Mouse (Mus musculus) embryonic facial prominence, embryonic 11.5 days (tissue): Measurements from ENCODE around the gene Gm19345. TPM values are rescaled to one million over a fixed set of nuclear protein-coding genes. Genes with fewer than 3 reads are reported as not detected.

ENCODE experiments used
- ATAC-seq: fragments of 200-750 bp; cut with Nextera tagmentation; replicated peaks from 2 replicates; pipeline ENCODE4 v1.8.0; 2017; ENCODE audit warnings: low read depth; ENCODE audit not compliant: insufficient number of reproducible peaks, low FRiP score, low TSS enrichment
- DNase-seq: peaks from one replicate; pipeline ENCODE4 v3.0.0-alpha.2; 2015; ENCODE audit warnings: low spot score
- H3K27ac ChIP-seq: fragments of 300-500 bp; sonication (generic); replicated peaks from 2 replicates; pipeline ENCODE4 v1.5.1; 2014; ENCODE audit warnings: mild to moderate bottlenecking, low read depth, low read length, control low read depth
- H3K27me3 ChIP-seq: fragments of 300-500 bp; sonication (generic); 2 replicates; pipeline ENCODE4 v1.6.1; 2014; ENCODE audit warnings: mild to moderate bottlenecking, low read length, moderate library complexity, mixed read lengths; ENCODE audit not compliant: control insufficient read depth, insufficient read depth
- H3K36me3 ChIP-seq: fragments of 300-500 bp; sonication (generic); replicated peaks from 2 replicates; pipeline ENCODE4 v1.6.1; 2014; ENCODE audit warnings: low read depth, mild to moderate bottlenecking, low read length, moderate library complexity, mixed read lengths; ENCODE audit not compliant: control insufficient read depth, insufficient read depth
- H3K4me1 ChIP-seq: fragments of 300-500 bp; sonication (generic); 2 replicates; pipeline ENCODE4 v1.6.1; 2014; ENCODE audit warnings: low read length, mixed read lengths; ENCODE audit not compliant: control insufficient read depth, insufficient read depth
- H3K4me2 ChIP-seq: fragments of 300-500 bp; sonication (generic); 2 replicates; pipeline ENCODE4 v1.6.1; 2014; ENCODE audit warnings: low read depth, mild to moderate bottlenecking, control low read depth, low read length, moderate library complexity
- H3K4me3 ChIP-seq: fragments of 300-500 bp; sonication (generic); 2 replicates; pipeline ENCODE4 v1.5.1; 2014; ENCODE audit warnings: low read depth, low read length, control low read depth
- H3K9ac ChIP-seq: fragments of 300-500 bp; sonication (generic); replicated peaks from 2 replicates; pipeline ENCODE4 v1.6.1; 2014; ENCODE audit warnings: mild to moderate bottlenecking, control low read depth, low read length
- H3K9me3 ChIP-seq: fragments of 300-500 bp; sonication (generic); replicated peaks from 2 replicates; pipeline ENCODE4 v1.6.1; 2016; ENCODE audit warnings: mild to moderate bottlenecking, low read length, inconsistent platforms, mixed read lengths; ENCODE audit not compliant: control insufficient read depth
- WGBS: fragments of 180-500 bp; shearing (Covaris S2); extraction: QIAGEN DNeasy Blood & Tissue Kit; methylation state at CpG from one replicate; pipeline ENCODE4 v1.1.7; 2014; 5-methylcytosine and 5-hydroxymethylcytosine counted together
- polyA plus RNA-seq: library from polyadenylated mRNA; unstranded; fragments of >200 nt; fragmentation: Nextera tagmentation; extraction: Ambion mirVana; gene quantifications from 2 replicates; pipeline ENCODE4 v1.2.1, GENCODE M21; 2014

Gene Gm19345
- polyA plus RNA-seq, 1 experiment from 2014 or later: not detected

- Histone ChIP-seq H3K4me2 (no peak overlapping the region), H3K4me3 (no peak overlapping the region), H3K36me3 (no peaks in the 10 kb centered on the region), H3K4me1 (no peaks in the 10 kb centered on the region), H3K9ac (no peak overlapping the region), H3K27ac (no peak overlapping the region), H3K27me3 (peaks cover 5% of the 10 kb centered on the region), H3K9me3 (no peaks in the 10 kb centered on the region)
- DNase-seq: no peak
- WGBS: 67% methylated on average over 15 of the region's 15 CpGs
- no peak for ATAC-seq
Observed at GRCm38 (mm10) chr7:19844521-19845171, 7.2 kb upstream of the Gm19345 start.

- Histone ChIP-seq H3K36me3 (no peaks in the 10 kb centered on the region), H3K9me3 (no peaks in the 10 kb centered on the region), H3K27ac (no peak overlapping the region), H3K27me3 (peaks cover 9% of the 10 kb centered on the region; the same call in 1 of the 2 replicates), H3K9ac (no peak overlapping the region), H3K4me3 (no peak overlapping the region), H3K4me1 (no peaks in the 10 kb centered on the region; the same call in 1 of the 2 replicates), H3K4me2 (no peak overlapping the region)
- no peak for ATAC-seq
- DNase-seq: no peak
- WGBS: 91% methylated on average over 20 of the region's 20 CpGs
Observed at GRCm38 (mm10) chr7:19853526-19853925, 1.7 kb downstream of the Gm19345 start.

DNA sequence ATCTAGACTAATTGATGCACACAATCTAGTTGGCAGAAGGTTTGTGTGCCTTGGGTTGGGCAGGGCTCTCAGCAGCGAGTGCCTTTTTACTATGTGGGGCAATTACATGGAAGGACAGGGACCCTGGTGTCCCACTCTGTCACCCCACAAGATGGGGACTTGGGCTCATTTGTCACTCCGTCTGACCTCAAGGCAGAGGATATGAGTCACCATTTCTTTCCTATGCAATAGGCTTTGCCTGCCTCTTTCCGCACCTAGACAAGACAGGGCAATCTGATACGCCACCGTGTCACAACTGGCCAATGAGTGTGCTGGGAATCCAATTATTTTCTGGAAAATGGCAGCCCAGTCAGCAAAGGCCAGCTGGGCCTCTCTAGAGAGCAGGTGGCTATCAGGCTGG lies 3.9 kb downstream of the Gm19345 start:
- Histone ChIP-seq H3K4me2 (no peak overlapping the region), H3K4me3 (no peak overlapping the region), H3K9me3 (no peaks in the 10 kb centered on the region), H3K36me3 (no peaks in the 10 kb centered on the region), H3K27ac (no peak overlapping the region), H3K9ac (no peak overlapping the region), H3K4me1 (no peaks in the 10 kb centered on the region; the same call in 1 of the 2 replicates), H3K27me3 (peaks cover 9% of the 10 kb centered on the region; the same call in 1 of the 2 replicates)
- ATAC-seq (no peak), DNase-seq (no peak)
- 83% methylated on average over 5 of the region's 5 CpGs for WGBS

- H3K4me2 ChIP-seq: no peak overlapping the region
- H3K27ac ChIP-seq: no peak overlapping the region
- H3K9ac ChIP-seq: no peak overlapping the region
- peaks cover 7% of the 10 kb centered on the region; the same call in 1 of the 2 replicates for H3K27me3 ChIP-seq
- WGBS: 89% methylated on average over 6 of the region's 6 CpGs
- no peak overlapping the region for H3K4me3 ChIP-seq
- no peak for ATAC-seq
- H3K36me3 ChIP-seq: no peaks in the 10 kb centered on the region
- DNase-seq: no peak
- H3K9me3 ChIP-seq: no peaks in the 10 kb centered on the region
- no peaks in the 10 kb centered on the region; the same call in 1 of the 2 replicates for H3K4me1 ChIP-seq
Observed at GRCm38 (mm10) chr7:19856283-19856682, 4.5 kb downstream of the Gm19345 start.

DNA sequence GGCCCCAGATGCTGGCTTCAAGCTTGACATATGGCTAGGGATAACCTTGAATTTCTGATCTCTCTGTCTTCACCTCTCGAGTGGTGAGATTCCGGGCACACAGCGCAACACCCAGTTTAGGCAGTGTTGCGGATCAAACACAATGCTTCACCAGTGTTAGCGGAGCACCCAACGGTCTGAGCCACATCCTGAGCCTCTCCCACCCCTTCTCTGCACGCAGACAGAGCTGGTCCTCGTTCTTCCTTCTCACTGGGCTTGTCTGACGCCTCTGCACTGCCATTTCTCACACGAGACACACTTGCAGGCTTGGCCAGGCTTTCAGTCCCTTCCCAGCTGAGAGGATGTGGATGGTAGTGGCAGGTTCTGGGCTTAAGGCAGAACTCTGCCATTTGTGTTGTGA lies 7.9 kb downstream of the Gm19345 start:
- DNase-seq (no peak), ATAC-seq (no peak)
- no peaks in the 10 kb centered on the region for H3K4me1 ChIP-seq
- H3K9me3 ChIP-seq: no peaks in the 10 kb centered on the region
- 77% methylated on average over 10 of the region's 10 CpGs for WGBS
- no peak overlapping the region for H3K9ac ChIP-seq
- H3K4me3 ChIP-seq: no peak overlapping the region
- no peak overlapping the region for H3K4me2 ChIP-seq
- H3K27ac ChIP-seq: no peak overlapping the region
- H3K36me3 ChIP-seq: no peaks in the 10 kb centered on the region
- no peaks in the 10 kb centered on the region for H3K27me3 ChIP-seq

DNA sequence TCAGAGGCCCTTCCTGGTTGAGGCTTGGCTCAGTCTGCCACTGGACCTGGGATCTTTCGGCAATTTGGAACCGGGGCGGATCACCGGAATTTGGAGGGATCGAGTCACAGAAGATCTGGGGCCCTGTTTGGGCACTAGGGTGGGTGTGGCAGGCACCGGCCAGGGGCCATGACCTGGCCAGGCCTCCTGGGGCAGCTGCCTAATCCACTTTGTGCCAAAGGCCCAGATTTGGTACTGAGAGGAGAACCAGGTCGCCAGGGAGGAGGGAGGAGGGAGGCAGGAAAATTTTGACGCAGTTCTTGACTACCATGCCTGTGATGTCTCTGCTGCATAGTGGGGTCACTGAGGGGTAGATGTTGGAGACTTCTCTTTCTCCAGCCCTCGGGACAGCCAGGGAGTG lies 9.4 kb downstream of the Gm19345 start, which contains the start of gene Ceacam16:
TSS of gene Ceacam16 (minus strand) at position 101 of the 400 bp plus-strand sequence.
- Histone ChIP-seq H3K9me3 (no peaks in the 10 kb centered on the region), H3K36me3 (no peaks in the 10 kb centered on the region), H3K27me3 (no peaks in the 10 kb centered on the region), H3K4me2 (no peak within 1 kb of the TSS), H3K27ac (no peak within 1 kb of the TSS), H3K4me3 (no peak within 1 kb of the TSS), H3K9ac (no peak within 1 kb of the TSS), H3K4me1 (no peaks in the 10 kb centered on the region)
- DNase-seq (no peak), ATAC-seq (no peak)
- 81% methylated on average over 9 of the region's 9 CpGs for WGBS

GRCm38 (mm10) chr7:19864241-19864640 lies 12.4 kb downstream of the Gm19345 start:
- Histone ChIP-seq H3K27me3 (no peaks in the 10 kb centered on the region), H3K9me3 (no peaks in the 10 kb centered on the region), H3K4me2 (no peak overlapping the region), H3K9ac (no peak overlapping the region), H3K36me3 (no peaks in the 10 kb centered on the region), H3K4me1 (no peaks in the 10 kb centered on the region), H3K4me3 (no peak overlapping the region), H3K27ac (no peak overlapping the region)
- ATAC-seq: no peak
- WGBS: 57% methylated on average over 2 of the region's 2 CpGs
- no peak for DNase-seq

DNA sequence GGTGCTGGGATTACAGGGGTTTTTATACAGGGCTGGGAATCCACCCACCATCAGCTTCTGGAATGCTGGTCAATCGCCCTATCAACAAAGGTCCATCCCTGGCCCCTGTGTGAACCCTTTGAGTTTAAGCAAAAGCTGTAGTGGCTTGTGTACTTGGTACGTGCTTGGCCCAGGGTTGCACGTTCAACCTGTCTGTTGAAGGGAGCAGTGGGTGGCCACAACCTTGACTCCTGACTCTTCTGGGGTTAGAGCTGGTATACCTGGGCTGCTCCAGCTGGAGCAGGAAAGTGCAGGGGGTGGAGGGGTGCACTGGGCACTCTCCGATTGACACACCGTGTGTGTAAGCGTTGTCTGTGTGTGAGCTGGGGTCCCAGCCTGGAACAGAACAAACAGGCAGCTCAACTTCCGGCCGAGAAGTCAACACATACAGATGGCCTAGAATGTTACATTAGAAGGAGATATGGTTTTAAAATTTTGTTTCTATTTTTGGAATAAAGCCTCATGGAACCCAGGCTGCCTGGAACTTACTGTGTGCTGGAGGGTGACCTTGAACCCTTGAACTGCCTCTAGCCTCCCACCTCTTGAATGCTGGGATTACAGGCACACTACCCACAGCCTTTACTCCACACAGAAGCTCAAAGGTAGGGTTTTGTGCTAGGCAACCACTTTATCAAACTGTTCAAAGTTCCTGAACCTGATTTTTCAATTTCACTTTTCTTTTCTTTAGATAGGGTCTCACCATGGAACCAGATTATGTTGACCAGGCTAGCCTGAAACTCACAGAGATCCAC lies 13.6 kb downstream of the Gm19345 start:
- no peak overlapping the region for H3K27ac ChIP-seq
- no peak for DNase-seq
- no peak for ATAC-seq
- H3K9me3 ChIP-seq: no peaks in the 10 kb centered on the region
- H3K4me2 ChIP-seq: no peak overlapping the region
- H3K4me1 ChIP-seq: no peaks in the 10 kb centered on the region
- H3K27me3 ChIP-seq: no peaks in the 10 kb centered on the region
- no peak overlapping the region for H3K4me3 ChIP-seq
- no peak overlapping the region for H3K9ac ChIP-seq
- 77% methylated on average over 8 of the region's 8 CpGs for WGBS
- no peaks in the 10 kb centered on the region for H3K36me3 ChIP-seq
